Mouse (Mus musculus) stomach, postnatal 0 days (tissue): ENCODE results near the gene Lrrc36.

Experiments
- CTCF ChIP-seq: IDR thresholded peaks from 2 replicates; pipeline ENCODE4 v1.5.1; 2016; ENCODE audit warnings: antibody characterized with exemption, low read depth, mild to moderate bottlenecking, moderate library complexity
- EP300 ChIP-seq: optimal IDR thresholded peaks from 2 replicates; pipeline ENCODE3; 2016; ENCODE audit warnings: antibody characterized with exemption

DNA sequence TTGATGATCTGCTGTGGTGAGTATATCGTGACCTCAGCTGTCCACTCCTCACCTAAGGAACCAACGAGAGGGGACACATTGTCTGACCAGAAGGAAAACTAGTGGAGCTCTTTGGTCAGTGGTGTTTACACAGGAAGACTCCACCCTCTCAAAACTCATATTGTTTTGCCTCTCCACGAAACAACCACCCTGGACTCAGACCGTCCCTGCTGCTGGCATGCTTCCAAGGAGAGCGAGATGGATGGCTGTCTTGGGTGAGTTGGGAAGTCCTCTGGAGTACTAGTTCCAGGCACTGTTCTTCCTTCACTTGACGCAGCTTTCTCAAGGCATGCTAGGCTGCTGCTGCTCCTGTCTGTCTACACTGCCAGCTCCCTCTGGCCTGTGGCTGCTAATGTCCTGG lies 24.3 kb upstream of the Lrrc36 start:
- TF ChIP-seq EP300 (no peak), CTCF (no peak)
